Mouse (Mus musculus) bone marrow, adult 2 months (tissue): ENCODE measurements at regions not wholly inside any gene's neighbourhood (a gene's known extent, or its start where the extent isn't known, plus 50 kb on each side); places are given as distances from the start of the nearest gene placed in this dataset.

Source experiments
- CTCF ChIP-seq: fragments of 200-500 bp; IDR thresholded peaks from 2 replicates; pipeline ENCODE4 v1.5.1; 2011; ENCODE audit warnings: low read length, control low read depth; ENCODE audit not compliant: control insufficient read depth, insufficient read depth
- POLR2A ChIP-seq: fragments of 200-500 bp; IDR thresholded peaks from 2 replicates; pipeline ENCODE4 v1.6.1; 2011; ENCODE audit warnings: low read depth, mild to moderate bottlenecking, control low read depth, low read length, borderline replicate concordance; ENCODE audit not compliant: control insufficient read depth

DNA sequence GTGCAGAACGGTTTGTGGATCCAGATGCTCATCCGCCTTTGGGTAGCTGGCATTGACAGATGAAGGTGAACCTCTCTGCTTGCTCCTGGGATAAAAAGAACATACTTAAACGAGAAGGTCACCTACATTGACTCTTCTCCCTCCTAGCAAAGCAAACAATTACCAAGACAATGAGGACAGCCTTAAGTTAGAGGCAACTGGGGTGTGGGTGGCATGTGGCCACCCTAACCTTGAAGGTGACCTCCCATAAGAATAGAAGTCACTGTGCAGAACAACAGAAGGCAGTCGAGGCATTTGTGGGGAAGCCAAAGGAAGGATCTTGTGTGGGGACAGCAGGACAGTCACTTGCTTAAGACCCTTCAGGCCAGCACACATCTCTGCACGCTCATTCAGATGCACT lies 119.0 kb upstream of the Ralgapa2 start:
- TF ChIP-seq POLR2A (no peak), CTCF (no peak)
